Mouse (Mus musculus) cortical plate, adult 2 months (tissue): Measurements from ENCODE around the gene Txnrd3.

Experiments used
- CTCF ChIP-seq: fragments of 200-500 bp; IDR thresholded peaks from 2 replicates; pipeline ENCODE4 v1.5.1; 2011; ENCODE audit warnings: mild to moderate bottlenecking, control low read depth, low read length; ENCODE audit not compliant: insufficient read depth; ENCODE audit errors: extremely low read depth
- POLR2A ChIP-seq: fragments of 200-500 bp; IDR thresholded peaks from 2 replicates; pipeline ENCODE4 v1.6.1; 2011; ENCODE audit warnings: mild to moderate bottlenecking, low read length, control low read depth; ENCODE audit not compliant: insufficient read depth; ENCODE audit errors: extremely low read depth

DNA sequence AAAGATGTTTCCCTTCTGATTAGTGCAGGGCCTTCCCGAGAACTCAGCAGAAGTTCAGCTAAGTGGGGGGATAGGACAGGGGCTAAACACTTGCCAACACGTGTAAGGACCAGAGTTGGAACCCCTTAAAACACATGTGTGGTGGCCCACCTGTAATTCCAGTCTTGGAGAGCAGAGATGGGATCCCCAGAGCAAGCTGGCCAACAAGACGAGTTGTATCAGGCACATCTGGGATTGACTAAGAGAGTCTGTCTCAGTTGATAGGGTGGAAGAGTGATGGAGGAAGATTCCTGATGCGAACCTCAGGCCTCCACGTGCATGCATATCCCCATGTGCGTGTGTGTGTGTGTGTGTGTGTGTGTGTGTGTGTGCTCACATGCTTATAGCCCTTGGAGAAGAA is 27.6 kb downstream of the Txnrd3 start:
- TF ChIP-seq POLR2A (no peak), CTCF (no peak)
